Mouse (Mus musculus) MEL (cell line): Measurements from ENCODE around the gene Tnfrsf13c. TPM values are rescaled to one million over a fixed set of nuclear protein-coding genes. Genes with fewer than 3 reads are reported as not detected.
A peak's percentile ranks its signal among the peaks of the same experiment; 100 is the strongest.

Experiments
- DNase-seq: peaks from one replicate; pipeline ENCODE4 v3.0.0; 2011; ENCODE audit warnings: low read depth, low spot score
- H3K27ac ChIP-seq: 2 replicates; pipeline ENCODE4 v1.5.1; 2012; ENCODE audit warnings: low read depth, mild to moderate bottlenecking, control low read depth, low read length, moderate library complexity; ENCODE audit not compliant: control insufficient read depth
- H3K27me3 ChIP-seq, 2 experiments: fragments of 150-350 bp in 1 of 2; sonication (generic) in 1 of 2; 2 replicates each; pipeline ENCODE4 v1.6.1; 2012; ENCODE audit warnings: low read length in 2 of 2, mild to moderate bottlenecking in 2 of 2, improper control_type of control experiment in 1 of 2, moderate library complexity in 1 of 2; ENCODE audit not compliant: insufficient read depth in 2 of 2, control insufficient read depth in 1 of 2
- H3K36me3 ChIP-seq, 2 experiments: 2 replicates each; pipeline ENCODE4 v1.6.1; 2012 to 2014; ENCODE audit warnings: low read length in 2 of 2, improper control_type of control experiment in 1 of 2, inconsistent platforms in 1 of 2, mild to moderate bottlenecking in 1 of 2; ENCODE audit not compliant: insufficient read depth in 2 of 2, control insufficient read depth in 1 of 2
- H3K4me1 ChIP-seq, 2 experiments: fragments of 150-350 bp in 1 of 2; sonication (generic) in 1 of 2; 2 replicates each; pipeline ENCODE4 v1.6.1; 2012; ENCODE audit warnings: low read length in 2 of 2, improper control_type of control experiment in 1 of 2, mild to moderate bottlenecking in 1 of 2; ENCODE audit not compliant: insufficient read depth in 2 of 2, control insufficient read depth in 1 of 2
- H3K4me3 ChIP-seq, 2 experiments: fragments of 150-350 bp in 1 of 2; sonication (generic) in 1 of 2; 2 replicates each; pipeline ENCODE4 v1.5.1; 2012; ENCODE audit warnings: low read depth in 2 of 2, low read length in 2 of 2, mild to moderate bottlenecking in 2 of 2, moderate library complexity in 2 of 2, control low read depth in 1 of 2, improper control_type of control experiment in 1 of 2; ENCODE audit not compliant: control insufficient read depth in 1 of 2, insufficient read depth in 1 of 2
- H3K79me2 ChIP-seq: 2 replicates; pipeline ENCODE4 v1.6.1; 2012; ENCODE audit warnings: mild to moderate bottlenecking, low read length, moderate library complexity; ENCODE audit not compliant: control insufficient read depth, poor library complexity, insufficient read depth
- H3K9ac ChIP-seq: 2 replicates; pipeline ENCODE4 v1.6.1; 2012; ENCODE audit warnings: low read depth, mild to moderate bottlenecking, control low read depth, low read length, moderate library complexity; ENCODE audit not compliant: control insufficient read depth, poor library complexity, severe bottlenecking
- H3K9me3 ChIP-seq: fragments of 150-350 bp; sonication (generic); replicated peaks from 2 replicates; pipeline ENCODE4 v1.6.1; 2012; ENCODE audit warnings: mild to moderate bottlenecking, low read length, improper control_type of control experiment, moderate library complexity; ENCODE audit not compliant: insufficient read depth
- CHD2 ChIP-seq: IDR thresholded peaks from 2 replicates; pipeline ENCODE4 v1.6.1; 2011; ENCODE audit warnings: low read length, improper control_type of control experiment
- CTCF ChIP-seq, 3 experiments: IDR thresholded peaks in 2 of 3; conservative IDR thresholded peaks in 1 of 3; 2 replicates each; pipeline ENCODE4 v1.5.1; 2011 to 2012; ENCODE audit warnings: low read length in 3 of 3, low read depth in 2 of 3, mild to moderate bottlenecking in 2 of 3, improper control_type of control experiment in 1 of 3, inconsistent platforms in 1 of 3, mixed read lengths in 1 of 3, moderate library complexity in 1 of 3; ENCODE audit not compliant: control insufficient read depth in 1 of 3, insufficient read depth in 1 of 3, poor library complexity in 1 of 3, severe bottlenecking in 1 of 3
- ETS1 ChIP-seq: IDR thresholded peaks from 2 replicates; pipeline ENCODE4 v1.6.1; 2012; ENCODE audit warnings: low read depth, mild to moderate bottlenecking, inconsistent platforms, low read length, improper control_type of control experiment, moderate library complexity
- GATA1 ChIP-seq: IDR thresholded peaks from 2 replicates; pipeline ENCODE4 v1.6.1; 2011; ENCODE audit warnings: low read depth, low read length, improper control_type of control experiment
- KAT2A ChIP-seq: conservative IDR thresholded peaks from 2 replicates; pipeline ENCODE4 v1.6.1; 2012; ENCODE audit warnings: low read depth, low read length, improper control_type of control experiment, inconsistent platforms
- MAZ ChIP-seq: IDR thresholded peaks from 2 replicates; pipeline ENCODE4 v1.6.1; 2012; ENCODE audit warnings: low read depth, mild to moderate bottlenecking, inconsistent platforms, low read length, improper control_type of control experiment
- MEF2A ChIP-seq: IDR thresholded peaks from 2 replicates; pipeline ENCODE4 v1.6.1; 2014; ENCODE audit warnings: low read depth, mild to moderate bottlenecking, inconsistent platforms, low read length, improper control_type of control experiment; ENCODE audit not compliant: poor library complexity, insufficient replicate concordance, severe bottlenecking; ENCODE audit errors: extremely low read depth
- MYC ChIP-seq: IDR thresholded peaks from 2 replicates; pipeline ENCODE4 v1.6.1; 2011; ENCODE audit warnings: low read depth, mild to moderate bottlenecking, low read length, improper control_type of control experiment, moderate library complexity
- NRF1 ChIP-seq: IDR thresholded peaks from 2 replicates; pipeline ENCODE4 v1.6.1; 2014; ENCODE audit warnings: low read depth, mild to moderate bottlenecking, inconsistent platforms, low read length, improper control_type of control experiment, moderate library complexity; ENCODE audit not compliant: poor library complexity, insufficient read depth, severe bottlenecking
- POLR2AphosphoS2 ChIP-seq: IDR thresholded peaks from 2 replicates; pipeline ENCODE4 v1.6.1; 2011; ENCODE audit warnings: low read length, improper control_type of control experiment
- POLR2AphosphoS5 ChIP-seq: IDR thresholded peaks from 2 replicates; pipeline ENCODE4 v1.6.1; 2012; ENCODE audit warnings: low read depth, borderline replicate concordance, mild to moderate bottlenecking, inconsistent platforms, low read length, moderate library complexity, mixed read lengths
- RAD21 ChIP-seq: IDR thresholded peaks from 2 replicates; pipeline ENCODE4 v1.6.1; 2011; ENCODE audit warnings: mild to moderate bottlenecking, low read depth, low read length, improper control_type of control experiment
- SIN3A ChIP-seq: IDR thresholded peaks from 2 replicates; pipeline ENCODE4 v1.6.1; 2012; ENCODE audit warnings: low read length, improper control_type of control experiment, inconsistent platforms
- SMC3 ChIP-seq: IDR thresholded peaks from 2 replicates; pipeline ENCODE4 v1.6.1; 2011; ENCODE audit warnings: low read depth, low read length, improper control_type of control experiment
- TAL1 ChIP-seq: IDR thresholded peaks from 2 replicates; pipeline ENCODE4 v1.6.1; 2012; ENCODE audit warnings: mild to moderate bottlenecking, inconsistent platforms, low read length, moderate library complexity, mixed read lengths
- TBP ChIP-seq: IDR thresholded peaks from 2 replicates; pipeline ENCODE4 v1.8.0; 2011; ENCODE audit warnings: low read depth, low read length, improper control_type of control experiment
- TCF12 ChIP-seq: IDR thresholded peaks from 2 replicates; pipeline ENCODE4 v1.6.1; 2014; ENCODE audit warnings: low read depth, mild to moderate bottlenecking, inconsistent platforms, low read length, improper control_type of control experiment, moderate library complexity
- USF2 ChIP-seq, 2 experiments: IDR thresholded peaks; 2 replicates each; pipeline ENCODE4 v1.6.1; 2011 to 2012; ENCODE audit warnings: improper control_type of control experiment in 2 of 2, low read length in 2 of 2, borderline replicate concordance in 1 of 2, inconsistent platforms in 1 of 2, low read depth in 1 of 2, mild to moderate bottlenecking in 1 of 2; ENCODE audit not compliant: insufficient read depth in 1 of 2
- ZC3H11A ChIP-seq: IDR thresholded peaks from 2 replicates; pipeline ENCODE4 v1.6.1; 2012; ENCODE audit warnings: low read depth, mild to moderate bottlenecking, inconsistent platforms, low read length, improper control_type of control experiment
- ZNF384 ChIP-seq: IDR thresholded peaks from 2 replicates; pipeline ENCODE4 v1.6.1; 2012; ENCODE audit warnings: low read depth, mild to moderate bottlenecking, inconsistent platforms, low read length, improper control_type of control experiment
- polyA plus RNA-seq, 2 experiments: library from polyadenylated mRNA; stranded (reverse) in 1 of 2; unstranded in 1 of 2; fragments of >175 nt in 1 of 2; fragments of >200 nt in 1 of 2; gene quantifications; 2 replicates each; pipeline versions ENCODE4 v1.2.1 to v1.2.4; 2012; ENCODE audit warnings: low replicate concordance in 2 of 2, low read depth in 1 of 2; ENCODE audit not compliant: insufficient read length in 2 of 2, insufficient read depth in 1 of 2, missing spikeins in 1 of 2
- total RNA-seq: library from RNA; depleted of rRNA; stranded (reverse); fragments of 300-350 nt; gene quantifications from 2 replicates; pipeline ENCODE4 v1.2.3, GENCODE M21; 2012

Gene Tnfrsf13c
- total and polyA plus RNA-seq, 3 experiments = 0.63 to 1.5 TPM; not detected in 1

DNA sequence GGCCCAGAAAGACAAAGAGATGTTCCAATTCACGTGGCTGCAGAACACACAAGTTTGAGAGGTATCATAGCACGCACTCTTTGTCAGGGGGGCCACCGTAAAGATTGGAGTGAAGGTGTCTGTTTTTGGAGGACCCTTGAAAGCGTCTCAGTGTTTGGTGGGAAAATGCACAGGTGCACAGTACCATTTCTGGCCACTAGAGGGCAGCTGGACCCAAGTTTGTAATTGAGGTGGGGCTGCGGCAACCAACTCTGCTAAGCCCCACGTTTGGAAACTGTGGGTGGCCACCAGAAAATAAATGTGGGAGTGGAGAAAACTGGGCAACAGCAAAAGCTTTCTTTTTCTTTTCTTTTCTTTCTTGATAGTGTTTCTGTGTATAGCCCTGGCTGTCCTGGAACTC is 42.2 kb upstream of the Tnfrsf13c start:
- H3K79me2 ChIP-seq = no peaks in the 10 kb centered on the region
- no peaks in the 10 kb centered on the region for H3K36me3 ChIP-seq
- TF ChIP-seq TCF12 (no peak), CTCF (IDR thresholded peaks at IDR 0.05 in 2 of 3, conservative IDR thresholded peaks at IDR 0.05 in 1 of 3; ENCODE audit: control insufficient read depth in 1 of 3, insufficient read depth in 1 of 3, low read depth in 2 of 3, low read length in 3 of 3, poor library complexity in 1 of 3, severe bottlenecking in 1 of 3) (peak; percentile 89 to 92 (median 92)), POLR2AphosphoS5 (no peak), TBP (no peak), SIN3A (no peak), ETS1 (no peak), POLR2AphosphoS2 (no peak), RAD21 (peak; percentile 94), ZNF384 (no peak), ZC3H11A (peak; percentile 81), USF2 (IDR thresholded peaks at IDR 0.05; ENCODE audit: borderline replicate concordance in 1 of 2, insufficient read depth in 1 of 2, low read depth in 1 of 2, low read length in 2 of 2) (no peak), NRF1 (no peak), SMC3 (peak; percentile 85), MEF2A (no peak), MAZ (no peak)
- H3K9ac ChIP-seq = no peak overlapping the region
- H3K4me1 ChIP-seq = no peaks in the 10 kb centered on the region
- DNase-seq = peak; percentile 60
- no peak overlapping the region for H3K4me3 ChIP-seq
- no peaks in the 10 kb centered on the region for H3K9me3 ChIP-seq
- no peak overlapping the region for H3K27ac ChIP-seq
- no peaks in the 10 kb centered on the region for H3K27me3 ChIP-seq

DNA sequence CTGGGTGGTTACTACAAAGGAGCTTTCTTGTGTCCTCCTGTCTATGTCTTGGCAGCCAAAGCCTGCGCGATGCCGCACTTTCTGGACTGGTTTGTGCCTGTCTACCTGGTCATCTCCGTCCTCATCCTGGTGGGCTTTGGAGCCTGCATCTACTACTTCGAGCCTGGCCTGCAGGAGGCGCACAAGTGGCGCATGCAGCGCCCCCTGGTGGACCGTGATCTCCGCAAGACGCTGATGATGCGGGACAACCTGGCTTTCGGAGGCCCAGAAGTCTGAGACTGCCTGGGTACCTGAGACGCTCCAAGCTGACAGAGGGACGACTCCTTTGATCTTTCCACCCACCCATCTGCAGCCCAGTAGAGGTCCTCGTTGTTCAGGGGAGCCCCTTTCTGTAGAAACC is 35.3 kb upstream of the Tnfrsf13c start:
- peak; percentile 79 for DNase-seq
- Histone ChIP-seq H3K36me3 (no peaks in the 10 kb centered on the region), H3K79me2 (no peaks in the 10 kb centered on the region), H3K9ac (no peak overlapping the region), H3K27me3 (peaks cover 0 to 4% of the 10 kb centered on the region in 2 experiments; a peak in 1 of 4 replicates), H3K9me3 (no peaks in the 10 kb centered on the region), H3K27ac (no peak overlapping the region), H3K4me1 (no peaks in the 10 kb centered on the region), H3K4me3 (no peak overlapping the region)
- no peak for TF ChIP-seq USF2 (IDR thresholded peaks at IDR 0.05; ENCODE audit: borderline replicate concordance in 1 of 2, insufficient read depth in 1 of 2, low read depth in 1 of 2, low read length in 2 of 2)
- TF ChIP-seq CTCF (IDR thresholded peaks at IDR 0.05 in 2 of 3, conservative IDR thresholded peaks at IDR 0.05 in 1 of 3; ENCODE audit: control insufficient read depth in 1 of 3, insufficient read depth in 1 of 3, low read depth in 2 of 3, low read length in 3 of 3, poor library complexity in 1 of 3, severe bottlenecking in 1 of 3) = peak in 2 of 3 experiments; percentile 96 to 100; a peak in 5 of 6 replicates
- TF ChIP-seq RAD21 = peak; percentile 41
- TF ChIP-seq POLR2AphosphoS2 = no peak
- TF ChIP-seq MEF2A = no peak
- TF ChIP-seq ZC3H11A = peak; percentile 28; the same call in 1 of the 2 replicates
- no peak for TF ChIP-seq KAT2A
- no peak for TF ChIP-seq MYC
- no peak for TF ChIP-seq MAZ
- TF ChIP-seq TBP = no peak
- TF ChIP-seq ZNF384 = peak; percentile 50; the same call in 1 of the 2 replicates
- TF ChIP-seq TAL1 = no peak
- peak; percentile 88 for TF ChIP-seq SMC3
- TF ChIP-seq NRF1 = no peak
- no peak for TF ChIP-seq GATA1
- TF ChIP-seq CHD2 = no peak
